In the genomic region with DNA sequence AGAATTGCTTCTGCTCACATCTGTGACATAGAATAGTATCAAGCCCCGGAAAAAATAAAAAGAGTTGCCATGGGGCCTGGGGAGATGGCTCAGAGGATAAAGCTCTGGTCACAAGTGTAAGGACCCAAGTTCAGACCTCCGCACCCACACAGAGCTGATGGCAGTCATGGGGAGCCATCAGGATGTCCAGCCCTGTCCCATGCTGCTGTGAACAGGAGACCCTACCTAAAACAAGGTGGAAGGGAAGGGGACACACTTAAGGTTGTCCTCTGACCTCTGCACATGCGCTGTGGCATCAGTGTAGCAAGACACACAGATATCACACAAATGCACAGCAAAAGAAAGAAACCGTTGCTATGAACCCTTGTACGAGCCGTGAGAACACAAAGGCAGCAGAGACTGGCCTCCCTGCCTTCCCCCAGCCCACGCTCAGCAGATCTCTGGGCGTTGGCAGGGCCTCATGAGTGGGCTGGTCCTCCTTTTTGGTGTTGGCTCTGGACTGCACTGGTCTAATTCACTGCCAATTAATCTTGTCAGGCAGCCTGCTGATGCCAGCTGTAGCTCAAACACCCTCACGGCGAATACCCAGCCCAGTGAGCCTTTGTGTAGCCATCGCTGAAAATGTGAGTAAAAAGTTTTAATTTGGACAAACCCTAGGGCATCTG, we compare ENCODE assay signal across 7 mouse cellular contexts. TPM values are rescaled to one million over a fixed set of nuclear protein-coding genes. Genes with fewer than 3 reads are reported as not detected.
DNase-seq lines count a peak whose midpoint lies in the region; ATAC-seq lines count a peak whose summit lies in the region.

No protein-coding gene starts in this region.

- H3K27me3 ChIP-seq in embryonic facial prominence, embryonic 14.5 days (replicated peaks; ENCODE audit: control insufficient read depth, insufficient read depth, low read length) = no peaks in the 10 kb centered on the region
- H3K27me3 ChIP-seq in hindbrain, embryonic 11.5 days (ENCODE audit: control insufficient read depth, insufficient read depth, low read length) = no peaks in the 10 kb centered on the region

- 66% methylated on average over 11 of the region's 11 CpGs for WGBS in embryonic facial prominence, embryonic 14.5 days
- 58% methylated on average over 11 of the region's 11 CpGs for WGBS in hindbrain, embryonic 11.5 days

- H3K4me3 ChIP-seq in embryonic facial prominence, embryonic 14.5 days (ENCODE audit: low read depth, low read length) = no peak overlapping the region
- H3K4me3 ChIP-seq in hindbrain, embryonic 11.5 days (ENCODE audit: low read depth, low read length) = no peak overlapping the region

- no peaks in the 10 kb centered on the region for H3K36me3 ChIP-seq in embryonic facial prominence, embryonic 14.5 days (ENCODE audit: control insufficient read depth, insufficient read depth, low read length)
- H3K36me3 ChIP-seq in hindbrain, embryonic 11.5 days (ENCODE audit: control insufficient read depth, insufficient read depth, low read length) = no peaks in the 10 kb centered on the region

- H3K9ac ChIP-seq in embryonic facial prominence, embryonic 14.5 days (ENCODE audit: low read depth, low read length) = no peak overlapping the region
- H3K9ac ChIP-seq in hindbrain, embryonic 11.5 days (ENCODE audit: low read depth, low read length) = no peak overlapping the region

- no peaks in the 10 kb centered on the region for H3K4me1 ChIP-seq in embryonic facial prominence, embryonic 14.5 days (ENCODE audit: control insufficient read depth, insufficient read depth, low read length)
- H3K4me1 ChIP-seq in hindbrain, embryonic 11.5 days (replicated peaks; ENCODE audit: control insufficient read depth, insufficient read depth, low read length) = no peaks in the 10 kb centered on the region

- intact Hi-C loops in left cerebral cortex, postnatal 36 days (cut with DNase I) = loop anchor here (5.0 kb wide), 1 partner anchor 95 kb away; a partner anchor contains a TSS

- no peak overlapping the region for H3K27ac ChIP-seq in embryonic facial prominence, embryonic 14.5 days (replicated peaks; ENCODE audit: low read depth, low read length)
- H3K27ac ChIP-seq in hindbrain, embryonic 11.5 days (ENCODE audit: low read depth, low read length) = no peak overlapping the region

- no peaks in the 10 kb centered on the region for H3K9me3 ChIP-seq in embryonic facial prominence, embryonic 14.5 days (ENCODE audit: control insufficient read depth, low read length)
- no peaks in the 10 kb centered on the region for H3K9me3 ChIP-seq in hindbrain, embryonic 11.5 days (ENCODE audit: control insufficient read depth, low read length)

- peak; percentile 40 for DNase-seq in 3134 (ENCODE audit: extremely low read depth, insufficient read length, low spot score)
- DNase-seq in 3T3-L1 (ENCODE audit: low read depth, low spot score) = peak; percentile 55
- peak; percentile 35 for DNase-seq in embryonic facial prominence, embryonic 14.5 days (ENCODE audit: low spot score)
- peak; percentile 30 for DNase-seq in hindbrain, embryonic 11.5 days (ENCODE audit: low spot score)
- peak; percentile 73 to 77 for DNase-seq in left cerebral cortex, postnatal 36 days (ENCODE audit: low spot score in 2 of 2)
- peak; percentile 80 for DNase-seq in retina, postnatal 1 day
- no peak for DNase-seq in gastrocnemius, adult 8-10 months (ENCODE audit: low spot score in 2 of 2)

- peak; percentile 30; the same call in 1 of the 2 replicates for ATAC-seq in embryonic facial prominence, embryonic 14.5 days (ENCODE audit: low read depth)
- peak; percentile 76 for ATAC-seq in hindbrain, embryonic 11.5 days (ENCODE audit: low FRiP score)

- no peak overlapping the region for H3K4me2 ChIP-seq in embryonic facial prominence, embryonic 14.5 days (ENCODE audit: low read depth, low read length)
- no peak overlapping the region for H3K4me2 ChIP-seq in hindbrain, embryonic 11.5 days (replicated peaks; ENCODE audit: low read depth, low read length)

RNA-seq across cellular contexts. Expression of a gene that starts 33.4 kb away (rescaled TPM):
- polyA plus RNA-seq in embryonic facial prominence, embryonic 14.5 days (2014; fragmentation: Nextera tagmentation; extraction: Ambion mirVana) = 8.4 and 11.6 TPM in 2 replicates
- 11.7 and 12.2 TPM in 2 replicates for polyA plus RNA-seq in hindbrain, embryonic 11.5 days (2014; fragmentation: Nextera tagmentation; extraction: Ambion mirVana)
- total RNA-seq in left cerebral cortex, postnatal 36 days (2021) = 1 to 10 TPM; 3.3 to 5.3 TPM
- total RNA-seq in gastrocnemius, adult 8-10 months (2022) = under 1 TPM; 0.17 to 0.54 (median 0.47) TPM

Comparison
In these comparisons a context has a peak if more than half of its experiments do, and no peak if none do; other contexts are left out.
1. DNase-seq: peak in 3134 (single experiment), 3T3-L1 (single experiment), embryonic facial prominence, embryonic 14.5 days (single experiment), hindbrain, embryonic 11.5 days (single experiment), left cerebral cortex, postnatal 36 days (2 of 2) and retina, postnatal 1 day (single experiment); none in gastrocnemius, adult 8-10 months (0 of 2).